In the genomic region with DNA sequence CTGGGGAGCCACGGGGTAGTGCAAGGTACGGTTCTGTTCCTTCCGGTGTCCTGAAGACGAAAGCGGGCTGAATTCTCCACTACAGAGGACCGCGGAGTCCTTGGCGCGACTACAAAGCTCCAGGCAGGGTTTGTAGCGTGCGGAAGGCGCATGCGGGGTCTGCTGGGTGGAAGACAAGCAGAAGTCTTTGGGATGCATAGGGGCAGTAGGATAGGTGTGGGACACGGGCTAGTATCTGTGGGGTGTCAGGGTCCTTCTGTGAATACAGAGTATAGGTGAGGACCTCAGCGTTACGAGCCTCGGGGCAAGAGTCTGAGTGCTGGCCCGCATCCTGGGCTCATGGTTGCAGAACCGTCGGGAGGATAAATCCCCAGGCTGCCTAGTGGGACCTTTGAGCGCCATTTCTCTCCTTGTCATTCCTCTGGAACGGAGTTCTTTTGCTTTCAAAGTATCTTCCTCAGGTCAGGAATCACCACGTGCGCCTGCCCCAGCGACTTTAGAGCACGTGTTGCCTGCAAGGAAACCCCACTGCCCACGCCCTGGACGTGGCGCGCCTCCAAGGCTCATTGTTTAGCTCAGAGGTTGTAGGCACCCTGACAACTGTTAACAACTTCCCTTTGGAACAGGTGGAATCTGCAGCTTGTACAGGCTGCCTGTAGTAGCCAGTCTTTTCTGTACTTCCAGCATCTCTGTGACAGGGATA, we compare ENCODE assay signal across 8 mouse cellular contexts. TPM values are rescaled to one million over a fixed set of nuclear protein-coding genes. Genes with fewer than 3 reads are reported as not detected.
DNase-seq lines count a peak whose midpoint lies in the region; ATAC-seq and TF ChIP-seq lines count a peak whose summit lies in the region.

No protein-coding gene starts in this region.

- ATAC-seq in CD4-positive, CD25-positive, alpha-beta regulatory T cell, adult 4 months: peak; percentile 51
- peak; percentile 64 for ATAC-seq in embryonic facial prominence, embryonic 14.5 days (ENCODE audit: low read depth)
- ATAC-seq in limb, embryonic 15.5 days (ENCODE audit: insufficient number of reproducible peaks, low FRiP score, low TSS enrichment, low read depth): peak; percentile 37
- ATAC-seq in midbrain, embryonic 14.5 days (ENCODE audit: low FRiP score, low TSS enrichment): peak; percentile 66

- peak; percentile 65 for DNase-seq in adrenal gland, postnatal 10 days
- peak; percentile 71 for DNase-seq in embryonic facial prominence, embryonic 14.5 days (ENCODE audit: low spot score)
- peak; percentile 49 to 65 for DNase-seq in heart, adult 9 months (ENCODE audit: low spot score in 2 of 2)
- DNase-seq in kidney, adult 2 months: peak; percentile 81
- DNase-seq in midbrain, embryonic 14.5 days: peak; percentile 57

- WGBS in embryonic facial prominence, embryonic 14.5 days: 2% methylated on average over 30 of the region's 30 CpGs
- 2% methylated on average over 30 of the region's 30 CpGs for WGBS in kidney, adult 2 months
- under 1% methylated on average over 30 of the region's 30 CpGs for WGBS in limb, embryonic 15.5 days
- under 1% methylated on average over 30 of the region's 30 CpGs for WGBS in midbrain, embryonic 14.5 days

- H3K9ac ChIP-seq in embryonic facial prominence, embryonic 14.5 days (ENCODE audit: low read depth, low read length): peak overlapping the region; percentile 81
- H3K9ac ChIP-seq in limb, embryonic 15.5 days: 0 out of 2 replicates have a peak overlapping the region, but pooled peaks have one; percentile 44
- peak overlapping the region; percentile 69 for H3K9ac ChIP-seq in midbrain, embryonic 14.5 days (replicated peaks; ENCODE audit: low read length)

- peaks cover 4% of the 10 kb centered on the region; the same call in 1 of the 2 replicates for H3K36me3 ChIP-seq in embryonic facial prominence, embryonic 14.5 days (ENCODE audit: control insufficient read depth, insufficient read depth, low read length)
- H3K36me3 ChIP-seq in kidney, adult 2 months (ENCODE audit: control insufficient read depth, insufficient read depth, low read length): no peaks in the 10 kb centered on the region
- H3K36me3 ChIP-seq in limb, embryonic 15.5 days: peaks cover 3% of the 10 kb centered on the region
- peaks cover 7% of the 10 kb centered on the region for H3K36me3 ChIP-seq in midbrain, embryonic 14.5 days (ENCODE audit: control insufficient read depth, insufficient read depth, low read length)
- H3K36me3 ChIP-seq in testis, adult 2 months (ENCODE audit: control insufficient read depth, insufficient read depth, low read length): no peaks in the 10 kb centered on the region

- H3K4me3 ChIP-seq in embryonic facial prominence, embryonic 14.5 days (ENCODE audit: low read depth, low read length): peak overlapping the region; percentile 60
- H3K4me3 ChIP-seq in kidney, adult 2 months (ENCODE audit: insufficient read depth, low read depth, low read length): peak overlapping the region; percentile 82
- peak overlapping the region; percentile 49 for H3K4me3 ChIP-seq in limb, embryonic 15.5 days
- H3K4me3 ChIP-seq in midbrain, embryonic 14.5 days (replicated peaks; ENCODE audit: low read depth, low read length): peak overlapping the region; percentile 59
- peak overlapping the region; percentile 69 for H3K4me3 ChIP-seq in testis, adult 2 months (ENCODE audit: control insufficient read depth, low read depth, low read length)

- peak overlapping the region; percentile 23; the same call in 1 of the 2 replicates for H3K27ac ChIP-seq in embryonic facial prominence, embryonic 14.5 days (replicated peaks; ENCODE audit: low read depth, low read length)
- peak overlapping the region; percentile 29; the same call in 1 of the 2 replicates for H3K27ac ChIP-seq in kidney, adult 2 months (ENCODE audit: insufficient read depth, low read depth, low read length)
- peak overlapping the region; percentile 63 for H3K27ac ChIP-seq in limb, embryonic 15.5 days
- H3K27ac ChIP-seq in midbrain, embryonic 14.5 days (replicated peaks; ENCODE audit: low read depth, low read length): peak overlapping the region; percentile 49
- no peak overlapping the region for H3K27ac ChIP-seq in testis, adult 2 months (ENCODE audit: control insufficient read depth, insufficient read depth, low read depth, low read length)

- peak overlapping the region; percentile 93 for H3K4me2 ChIP-seq in embryonic facial prominence, embryonic 14.5 days (ENCODE audit: low read depth, low read length)
- H3K4me2 ChIP-seq in limb, embryonic 15.5 days: peak overlapping the region; percentile 82
- H3K4me2 ChIP-seq in midbrain, embryonic 14.5 days (ENCODE audit: low read length): peak overlapping the region; percentile 89

- H3K27me3 ChIP-seq in embryonic facial prominence, embryonic 14.5 days (replicated peaks; ENCODE audit: control insufficient read depth, insufficient read depth, low read length): no peaks in the 10 kb centered on the region
- no peaks in the 10 kb centered on the region for H3K27me3 ChIP-seq in kidney, adult 2 months (replicated peaks; ENCODE audit: control insufficient read depth, insufficient read depth, low read length)
- 0 out of 2 replicates have a peak, but pooled peaks cover 3% of the 10 kb centered on the region for H3K27me3 ChIP-seq in limb, embryonic 15.5 days
- no peaks in the 10 kb centered on the region for H3K27me3 ChIP-seq in midbrain, embryonic 14.5 days (ENCODE audit: control insufficient read depth, insufficient read depth, low read length)
- H3K27me3 ChIP-seq in testis, adult 2 months (ENCODE audit: control insufficient read depth, insufficient read depth, low read length): no peaks in the 10 kb centered on the region

- H3K4me1 ChIP-seq in embryonic facial prominence, embryonic 14.5 days (ENCODE audit: control insufficient read depth, insufficient read depth, low read length): peaks cover 13% of the 10 kb centered on the region
- H3K4me1 ChIP-seq in kidney, adult 2 months (ENCODE audit: control insufficient read depth, insufficient read depth, low read length): peaks cover 32% of the 10 kb centered on the region
- H3K4me1 ChIP-seq in limb, embryonic 15.5 days: peaks cover 26% of the 10 kb centered on the region
- peaks cover 15% of the 10 kb centered on the region for H3K4me1 ChIP-seq in midbrain, embryonic 14.5 days (ENCODE audit: control insufficient read depth, insufficient read depth, low read length)
- 0 out of 2 replicates have a peak, but pooled peaks cover 5% of the 10 kb centered on the region for H3K4me1 ChIP-seq in testis, adult 2 months (ENCODE audit: control insufficient read depth, insufficient read depth, low read length)

- no peaks in the 10 kb centered on the region for H3K9me3 ChIP-seq in embryonic facial prominence, embryonic 14.5 days (ENCODE audit: control insufficient read depth, low read length)
- H3K9me3 ChIP-seq in limb, embryonic 15.5 days: no peaks in the 10 kb centered on the region
- H3K9me3 ChIP-seq in midbrain, embryonic 14.5 days (ENCODE audit: control insufficient read depth, low read length): no peaks in the 10 kb centered on the region

- peak; percentile 0 for TF ChIP-seq POLR2A in kidney, adult 2 months (IDR thresholded peaks at IDR 0.05; ENCODE audit: low read depth, low read length)
- TF ChIP-seq POLR2A in testis, adult 2 months (IDR thresholded peaks at IDR 0.05; ENCODE audit: control insufficient read depth, low read depth, low read length): no peak

- no peak for TF ChIP-seq CTCF in kidney, adult 2 months (conservative IDR thresholded peaks at IDR 0.05; ENCODE audit: insufficient read depth, insufficient read length, low read depth, low read length)
- TF ChIP-seq CTCF in testis, adult 2 months (IDR thresholded peaks at IDR 0.05; ENCODE audit: control insufficient read depth, insufficient read depth, insufficient replicate concordance, low read depth, low read length): no peak

RNA-seq across cellular contexts. Expression of gene Slc19a1, which starts 1.4 kb away (rescaled TPM):
- 10 to 100 TPM; 32.3 to 61.7 TPM for polyA plus RNA-seq in CD4-positive, CD25-positive, alpha-beta regulatory T cell, adult 4 months (2017; shearing (Covaris generic))
- total RNA-seq in adrenal gland, postnatal 10 days (2021): 10 to 100 TPM; 25.7 TPM
- 27.8 and 31.8 TPM in 2 replicates for polyA plus RNA-seq in embryonic facial prominence, embryonic 14.5 days (2014; fragmentation: Nextera tagmentation; extraction: Ambion mirVana)
- 245 and 351 TPM in 2 replicates for polyA plus RNA-seq in kidney, adult 2 months (2012; rRNA removed)
- polyA plus RNA-seq in limb, embryonic 15.5 days (2015; fragmentation: Nextera tagmentation; extraction: Ambion mirVana): 26.8 and 32.2 TPM in 2 replicates
- 33.5 and 37.5 TPM in 2 replicates for polyA plus RNA-seq in midbrain, embryonic 14.5 days (2014; fragmentation: Nextera tagmentation; extraction: Ambion mirVana)
- polyA plus RNA-seq in testis, adult 2 months (2012; rRNA removed): 4.7 and 4.8 TPM in 2 replicates
